In the genomic region with DNA sequence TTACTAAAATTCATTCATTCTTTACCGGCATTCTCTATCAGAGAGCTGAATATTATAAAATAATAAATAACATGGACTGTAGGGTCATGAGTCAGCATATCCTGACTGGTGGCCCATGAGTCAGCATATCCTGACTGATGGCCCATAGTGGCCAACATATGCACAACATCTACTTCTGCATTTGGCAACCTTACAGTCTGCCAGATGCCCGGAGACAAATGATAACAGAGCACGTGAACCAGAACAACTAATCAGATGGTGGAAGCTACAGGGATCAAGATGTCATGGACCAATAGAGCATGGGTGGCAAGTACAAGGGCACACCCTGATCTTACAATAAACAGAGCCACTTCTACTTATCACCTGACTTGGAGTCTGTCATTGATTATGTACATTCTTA, we compare ENCODE assay signal across 20 mouse cellular contexts.
DNase-seq lines count a peak whose midpoint lies in the region; ATAC-seq and TF ChIP-seq lines count a peak whose summit lies in the region.
"Had no signal": no experiment of that assay in that cellular context is flagged by ENCODE, and none has a peak within 500 bp of the region (broad histone marks: within the 10 kb centered on the region; RNA-seq: fewer than 3 reads in every experiment).

No protein-coding gene starts in this region.

- H3K4me3 ChIP-seq in neural tube, embryonic 11.5 days (ENCODE audit: low read depth, low read length), result no peak overlapping the region
- no peak overlapping the region for H3K4me3 ChIP-seq in neural tube, embryonic 15.5 days (replicated peaks)
- H3K4me3 ChIP-seq in CH12.LX (replicated peaks in 1 of 3; ENCODE audit: low read depth in 2 of 3, low read length in 2 of 3, poor library complexity in 1 of 3), result no peak overlapping the region
- H3K4me3 ChIP-seq in midbrain, embryonic 15.5 days, result no peak overlapping the region
- H3K4me3 ChIP-seq: embryonic facial prominence, embryonic 10.5 days; forebrain, embryonic 13.5 days; gastrocnemius, adult 2 months; heart, adult 2 months; heart, embryonic 12.5 days; hindbrain, embryonic 15.5 days had no signal

- dilution Hi-C loops in CH12.LX (cut with MboI; ENCODE audit: extremely low pct_ligation_motif_present, extremely low pct_unique_long_range_greater_than_20kb, low sequenced_read_pairs), result no loop called here

- no peak for TF ChIP-seq RAD21 in CH12.LX (IDR thresholded peaks at IDR 0.05; ENCODE audit: low read depth, low read length)

- no peak overlapping the region for H3K27ac ChIP-seq in neural tube, embryonic 11.5 days (ENCODE audit: low read depth, low read length)
- no peak overlapping the region for H3K27ac ChIP-seq in neural tube, embryonic 15.5 days (replicated peaks)
- no peak overlapping the region for H3K27ac ChIP-seq in CH12.LX (ENCODE audit: insufficient read depth, low read depth)
- no peak overlapping the region for H3K27ac ChIP-seq in midbrain, embryonic 15.5 days
- H3K27ac ChIP-seq: embryonic facial prominence, embryonic 10.5 days; forebrain, embryonic 13.5 days; gastrocnemius, adult 2 months; heart, adult 2 months; hindbrain, embryonic 15.5 days had no signal

- H3K4me1 ChIP-seq in neural tube, embryonic 11.5 days (ENCODE audit: control insufficient read depth, insufficient read depth, low read length), result no peaks in the 10 kb centered on the region
- no peaks in the 10 kb centered on the region for H3K4me1 ChIP-seq in neural tube, embryonic 15.5 days
- H3K4me1 ChIP-seq in CH12.LX (ENCODE audit: control insufficient read depth in 1 of 2, insufficient read depth in 2 of 2), result no peaks in the 10 kb centered on the region
- no peaks in the 10 kb centered on the region for H3K4me1 ChIP-seq in midbrain, embryonic 15.5 days
- H3K4me1 ChIP-seq: embryonic facial prominence, embryonic 10.5 days; forebrain, embryonic 13.5 days; heart, embryonic 12.5 days; hindbrain, embryonic 15.5 days had no signal

- DNase-seq in neural tube, embryonic 11.5 days (ENCODE audit: low spot score), result no peak
- DNase-seq in CH12.LX (ENCODE audit: extremely low read depth), result peak; percentile 12
- DNase-seq in left cerebral cortex, postnatal 4 days, result no peak
- no peak for DNase-seq in adrenal gland, postnatal 10 days
- DNase-seq: adrenal gland, postnatal 14 days; cerebellum, adult 11-12 months; cerebellum, adult 9-10 months; cerebellum, postnatal 25 days; forebrain, postnatal 0 days; gastrocnemius, adult 2 months; gastrocnemius, postnatal 25 days; heart, adult 2 months had no signal

- WGBS in neural tube, embryonic 11.5 days, result 93% methylated on average over 3 of the region's 3 CpGs
- 88% methylated on average over 3 of the region's 3 CpGs for WGBS in neural tube, embryonic 15.5 days
- WGBS in midbrain, embryonic 15.5 days, result 89% methylated on average over 3 of the region's 3 CpGs

- TF ChIP-seq POLR2A in CH12.LX (IDR thresholded peaks at IDR 0.05; ENCODE audit: low read depth, low read length), result no peak

- H3K27me3 ChIP-seq in neural tube, embryonic 11.5 days (ENCODE audit: control insufficient read depth, insufficient read depth, low read length), result no peaks in the 10 kb centered on the region
- H3K27me3 ChIP-seq in neural tube, embryonic 15.5 days (replicated peaks), result no peaks in the 10 kb centered on the region
- no peaks in the 10 kb centered on the region for H3K27me3 ChIP-seq in CH12.LX (replicated peaks)
- no peaks in the 10 kb centered on the region for H3K27me3 ChIP-seq in midbrain, embryonic 15.5 days (replicated peaks)
- H3K27me3 ChIP-seq: forebrain, embryonic 13.5 days; heart, embryonic 12.5 days; hindbrain, embryonic 15.5 days had no signal

- TF ChIP-seq CTCF in CH12.LX (conservative IDR thresholded peaks at IDR 0.05 in 1 of 2, IDR thresholded peaks at IDR 0.05 in 1 of 2; ENCODE audit: low read depth in 2 of 2, low read length in 2 of 2), result no peak

- H3K36me3 ChIP-seq in neural tube, embryonic 11.5 days (ENCODE audit: control insufficient read depth, insufficient read depth, low read length), result no peaks in the 10 kb centered on the region
- H3K36me3 ChIP-seq in neural tube, embryonic 15.5 days, result no peaks in the 10 kb centered on the region
- no peaks in the 10 kb centered on the region for H3K36me3 ChIP-seq in CH12.LX (replicated peaks in 1 of 2; ENCODE audit: control insufficient read depth in 1 of 2, insufficient read depth in 1 of 2, low read length in 1 of 2)
- H3K36me3 ChIP-seq in midbrain, embryonic 15.5 days (replicated peaks), result no peaks in the 10 kb centered on the region
- H3K36me3 ChIP-seq: embryonic facial prominence, embryonic 10.5 days; heart, embryonic 12.5 days; hindbrain, embryonic 15.5 days had no signal

- 0 out of 2 replicates have a peak, but pooled peaks have one; percentile 15 for ATAC-seq in neural tube, embryonic 11.5 days (ENCODE audit: insufficient read depth, low FRiP score, low TSS enrichment)
- ATAC-seq in neural tube, embryonic 15.5 days (ENCODE audit: low FRiP score), result no peak
- peak; percentile 69 to 89 for ATAC-seq in hematopoietic stem cell, adult 5-6 weeks (replicated peaks in 1 of 2; ENCODE audit: insufficient read depth in 1 of 2, low FRiP score in 2 of 2, low TSS enrichment in 1 of 2, low read depth in 1 of 2, poor library complexity in 2 of 2, severe bottlenecking in 2 of 2)
- no peak for ATAC-seq in midbrain, embryonic 15.5 days (replicated peaks)
- ATAC-seq: forebrain, embryonic 13.5 days; forebrain, postnatal 0 days; intestine, embryonic 16.5 days had no signal

- no peak overlapping the region for H3K9ac ChIP-seq in neural tube, embryonic 11.5 days (ENCODE audit: low read length)
- H3K9ac ChIP-seq in neural tube, embryonic 15.5 days (replicated peaks), result no peak overlapping the region
- H3K9ac ChIP-seq in CH12.LX (ENCODE audit: insufficient read depth, low read depth), result no peak overlapping the region
- no peak overlapping the region for H3K9ac ChIP-seq in midbrain, embryonic 15.5 days
- H3K9ac ChIP-seq: forebrain, embryonic 13.5 days; forebrain, postnatal 0 days; heart, embryonic 12.5 days; hindbrain, embryonic 15.5 days had no signal

- in situ Hi-C loops in CH12.LX (cut with MboI; ENCODE audit: low pct_ligation_motif_present, low pct_unique_long_range_greater_than_20kb, low sequenced_read_pairs), result no loop called here

- TF ChIP-seq EP300 in CH12.LX (IDR thresholded peaks at IDR 0.05; ENCODE audit: low read length), result no peak

- no peaks in the 10 kb centered on the region for H3K79me2 ChIP-seq in CH12.LX (replicated peaks; ENCODE audit: control insufficient read depth, extremely low read depth, insufficient read depth, poor library complexity, severe bottlenecking)

- no peak overlapping the region for H3K4me2 ChIP-seq in neural tube, embryonic 11.5 days (ENCODE audit: low read depth)
- H3K4me2 ChIP-seq in neural tube, embryonic 15.5 days, result no peak overlapping the region
- H3K4me2 ChIP-seq in CH12.LX (ENCODE audit: insufficient read depth, low read depth, poor library complexity, severe bottlenecking), result no peak overlapping the region
- no peak overlapping the region for H3K4me2 ChIP-seq in midbrain, embryonic 15.5 days
- H3K4me2 ChIP-seq: forebrain, embryonic 13.5 days; heart, embryonic 12.5 days; hindbrain, embryonic 15.5 days had no signal

- no peaks in the 10 kb centered on the region for H3K9me3 ChIP-seq in neural tube, embryonic 11.5 days (ENCODE audit: control insufficient read depth, low read length)
- H3K9me3 ChIP-seq in neural tube, embryonic 15.5 days (replicated peaks), result no peaks in the 10 kb centered on the region
- H3K9me3 ChIP-seq in CH12.LX (replicated peaks; ENCODE audit: low read length), result no peaks in the 10 kb centered on the region
- H3K9me3 ChIP-seq in midbrain, embryonic 15.5 days, result no peaks in the 10 kb centered on the region
- H3K9me3 ChIP-seq: embryonic facial prominence, embryonic 10.5 days; forebrain, embryonic 13.5 days; heart, embryonic 12.5 days; hindbrain, embryonic 15.5 days had no signal

- intact Hi-C loops in left cerebral cortex, postnatal 4 days (cut with DNase I), result no loop called here

TF ChIP-seq in CH12.LX, 34 proteins besides CTCF, POLR2A, EP300 and RAD21:
- no peak for TF ChIP-seq MAFK (IDR thresholded peaks at IDR 0.05; ENCODE audit: insufficient replicate concordance, low read length)
- no peak for TF ChIP-seq ETS1 (conservative IDR thresholded peaks at IDR 0.05; ENCODE audit: low read depth, low read length)
- no peak for TF ChIP-seq TCF12 (IDR thresholded peaks at IDR 0.05; ENCODE audit: low read depth, low read length)
- TF ChIP-seq MEF2A (IDR thresholded peaks at IDR 0.05; ENCODE audit: borderline replicate concordance, low read depth, low read length), result no peak

Comparison
In these comparisons a context has a peak if more than half of its experiments do, and no peak if none do; other contexts are left out.
1. ATAC-seq: peak in neural tube, embryonic 11.5 days (single experiment) and hematopoietic stem cell, adult 5-6 weeks (2 of 2); none in neural tube, embryonic 15.5 days (single experiment) and midbrain, embryonic 15.5 days (single experiment).